Mouse (Mus musculus): Measurements from ENCODE around the gene Gm42742. TPM values are rescaled to one million over a fixed set of nuclear protein-coding genes. Genes with fewer than 3 reads are reported as not detected.

Gm42742 gene
- polyA plus RNA-seq, 1 experiment from 2014 or later = 41.8 TPM

DNA sequence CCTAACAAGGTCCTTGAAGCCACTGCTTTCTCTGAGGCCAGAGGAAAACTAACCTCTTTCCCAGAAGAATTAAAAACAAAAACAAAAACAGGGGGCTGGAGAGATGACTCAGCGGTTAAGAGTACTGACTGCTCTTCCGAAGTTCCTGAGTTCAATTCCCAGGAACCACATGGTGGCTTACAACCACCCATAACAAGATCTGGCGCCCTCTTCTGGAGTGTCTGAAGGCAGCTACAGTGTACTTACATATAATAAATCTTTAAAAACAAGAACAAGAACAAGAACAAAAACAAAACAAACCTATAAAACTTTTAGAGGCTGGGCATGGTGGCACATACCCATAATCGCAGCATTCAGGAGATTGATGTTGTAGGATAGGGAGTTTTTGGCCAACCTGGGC, 24.4 kb downstream of the Gm42742 start:
- no peak for DNase-seq (ENCODE audit: low spot score)
- no peaks in the 10 kb centered on the region for H3K4me1 ChIP-seq (replicated peaks; ENCODE audit: control insufficient read depth, insufficient read depth, low read length)
- H3K9ac ChIP-seq (ENCODE audit: low read length) = no peak overlapping the region
- ATAC-seq (replicated peaks; ENCODE audit: low FRiP score, low TSS enrichment, low read depth) = no peak
- 86% methylated on average over 4 of the region's 4 CpGs for WGBS
- 0 out of 2 replicates have a peak, but pooled peaks cover 5% of the 10 kb centered on the region for H3K9me3 ChIP-seq (ENCODE audit: control insufficient read depth, low read length)
- no peak overlapping the region for H3K4me2 ChIP-seq (ENCODE audit: low read length)
- no peak overlapping the region for H3K27ac ChIP-seq (ENCODE audit: low read depth)
- H3K27me3 ChIP-seq (replicated peaks; ENCODE audit: control insufficient read depth, insufficient read depth, low read length) = no peaks in the 10 kb centered on the region
- no peak overlapping the region for H3K4me3 ChIP-seq (ENCODE audit: low read depth, low read length)
- no peaks in the 10 kb centered on the region for H3K36me3 ChIP-seq (ENCODE audit: control insufficient read depth, insufficient read depth, low read length)

DNA sequence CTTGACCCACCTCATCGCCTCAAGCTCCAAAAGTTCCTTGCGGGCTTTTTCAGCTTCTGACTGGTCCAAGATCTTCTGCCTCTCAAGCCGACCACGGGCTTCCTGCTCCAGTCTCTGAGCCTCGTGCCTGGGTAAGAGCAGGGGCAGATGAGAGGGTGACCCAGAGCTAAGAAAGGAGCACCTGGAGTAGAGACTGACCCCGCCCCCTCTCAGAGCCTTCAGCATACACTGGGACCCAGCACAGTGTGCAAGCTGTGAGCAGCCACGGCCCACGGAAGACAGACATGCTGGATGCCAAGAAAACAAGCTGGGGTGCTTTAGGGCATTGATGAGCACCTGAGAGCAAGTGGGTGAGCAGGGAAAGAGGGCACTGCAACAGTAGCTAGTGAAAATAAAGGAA, 32.1 kb downstream of the Gm42742 start:
- Histone ChIP-seq H3K4me2 (ENCODE audit: low read length) (no peak overlapping the region), H3K27me3 (replicated peaks; ENCODE audit: control insufficient read depth, insufficient read depth, low read length) (no peaks in the 10 kb centered on the region), H3K4me1 (replicated peaks; ENCODE audit: control insufficient read depth, insufficient read depth, low read length) (no peaks in the 10 kb centered on the region), H3K4me3 (ENCODE audit: low read depth, low read length) (no peak overlapping the region), H3K9me3 (ENCODE audit: control insufficient read depth, low read length) (no peaks in the 10 kb centered on the region), H3K36me3 (ENCODE audit: control insufficient read depth, insufficient read depth, low read length) (no peaks in the 10 kb centered on the region), H3K9ac (ENCODE audit: low read length) (no peak overlapping the region), H3K27ac (ENCODE audit: low read depth) (no peak overlapping the region)
- ATAC-seq (replicated peaks; ENCODE audit: low FRiP score, low TSS enrichment, low read depth) = no peak
- WGBS = 62% methylated on average over 8 of the region's 8 CpGs
- no peak for DNase-seq (ENCODE audit: low spot score)

DNA sequence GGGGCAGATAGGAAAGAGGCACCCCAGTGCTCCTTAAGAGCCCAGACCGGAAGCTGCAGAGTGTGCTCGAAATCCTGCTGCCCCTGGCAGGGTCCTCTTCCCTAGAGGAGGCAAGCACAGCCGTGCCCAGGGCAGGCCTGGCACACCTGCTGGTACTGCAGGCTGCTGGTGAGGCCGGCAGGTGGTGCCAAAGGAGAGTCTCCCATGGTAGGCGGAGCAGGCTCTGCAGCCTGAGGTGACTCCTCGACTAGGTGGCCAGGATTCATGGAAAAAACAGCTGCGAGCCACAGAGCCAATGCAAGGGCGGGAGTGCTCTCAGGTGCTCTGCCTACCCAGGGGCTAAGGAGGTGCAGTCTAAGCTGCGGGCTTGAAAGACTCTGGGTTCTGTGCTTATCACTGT, 34.6 kb downstream of the Gm42742 start:
- H3K4me3 ChIP-seq (ENCODE audit: low read depth, low read length) = no peak overlapping the region
- DNase-seq (ENCODE audit: low spot score) = peak; percentile 54
- 47% methylated on average over 9 of the region's 9 CpGs for WGBS
- H3K4me1 ChIP-seq (replicated peaks; ENCODE audit: control insufficient read depth, insufficient read depth, low read length) = no peaks in the 10 kb centered on the region
- no peaks in the 10 kb centered on the region for H3K27me3 ChIP-seq (replicated peaks; ENCODE audit: control insufficient read depth, insufficient read depth, low read length)
- 0 out of 2 replicates have a peak, but pooled peaks cover under 1% of the 10 kb centered on the region for H3K36me3 ChIP-seq (ENCODE audit: control insufficient read depth, insufficient read depth, low read length)
- ATAC-seq (replicated peaks; ENCODE audit: low FRiP score, low TSS enrichment, low read depth) = peak; percentile 62; the same call in 1 of the 2 replicates
- no peak overlapping the region for H3K27ac ChIP-seq (ENCODE audit: low read depth)
- H3K4me2 ChIP-seq (ENCODE audit: low read length) = no peak overlapping the region
- no peak overlapping the region for H3K9ac ChIP-seq (ENCODE audit: low read length)
- H3K9me3 ChIP-seq (ENCODE audit: control insufficient read depth, low read length) = no peaks in the 10 kb centered on the region

DNA sequence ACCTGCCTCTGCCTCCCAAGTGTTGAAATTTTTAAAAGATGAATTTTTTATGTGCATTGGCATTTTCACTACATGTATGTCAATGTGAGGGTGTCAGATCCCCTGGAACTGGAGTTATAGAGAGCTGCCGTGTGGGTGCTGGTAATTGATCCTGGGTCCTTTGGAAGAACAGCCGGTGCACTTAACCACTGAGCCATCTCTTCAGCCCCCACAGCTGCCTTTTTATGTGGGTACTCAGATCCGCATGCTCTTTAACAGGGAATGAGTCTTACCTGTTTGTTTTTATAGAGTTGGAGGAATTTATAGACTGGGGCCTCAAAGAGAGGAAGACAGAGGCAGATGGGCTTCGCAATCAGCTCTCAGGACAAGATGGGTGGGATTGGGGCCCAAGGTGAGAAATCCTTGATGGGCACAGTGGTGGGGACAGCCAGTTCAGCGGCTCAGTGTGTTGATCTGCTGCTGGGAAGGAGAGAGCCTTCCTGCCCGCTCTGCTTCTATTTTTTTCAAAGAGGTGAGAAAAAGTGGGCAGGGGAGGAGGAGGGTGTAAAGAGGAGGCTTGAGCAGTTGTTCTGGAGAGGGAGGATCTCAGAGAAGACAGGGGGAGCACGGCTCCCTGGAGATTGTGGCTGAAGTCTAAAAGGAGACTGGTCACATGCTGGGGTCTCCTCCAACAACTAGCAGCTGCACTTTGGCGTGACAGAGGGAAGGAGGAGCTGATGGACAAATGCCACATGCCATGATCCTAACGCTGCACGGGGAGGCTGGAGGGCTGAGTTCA, 36.0 kb downstream of the Gm42742 start:
- H3K4me2 ChIP-seq (ENCODE audit: low read length) = no peak overlapping the region
- no peaks in the 10 kb centered on the region for H3K27me3 ChIP-seq (replicated peaks; ENCODE audit: control insufficient read depth, insufficient read depth, low read length)
- DNase-seq (ENCODE audit: low spot score) = no peak
- H3K9ac ChIP-seq (ENCODE audit: low read length) = no peak overlapping the region
- no peaks in the 10 kb centered on the region for H3K9me3 ChIP-seq (ENCODE audit: control insufficient read depth, low read length)
- H3K36me3 ChIP-seq (ENCODE audit: control insufficient read depth, insufficient read depth, low read length) = peaks cover 13% of the 10 kb centered on the region
- 38% methylated on average over 10 of the region's 10 CpGs for WGBS
- no peak for ATAC-seq (replicated peaks; ENCODE audit: low FRiP score, low TSS enrichment, low read depth)
- no peak overlapping the region for H3K27ac ChIP-seq (ENCODE audit: low read depth)
- no peaks in the 10 kb centered on the region for H3K4me1 ChIP-seq (replicated peaks; ENCODE audit: control insufficient read depth, insufficient read depth, low read length)
- H3K4me3 ChIP-seq (ENCODE audit: low read depth, low read length) = no peak overlapping the region

DNA sequence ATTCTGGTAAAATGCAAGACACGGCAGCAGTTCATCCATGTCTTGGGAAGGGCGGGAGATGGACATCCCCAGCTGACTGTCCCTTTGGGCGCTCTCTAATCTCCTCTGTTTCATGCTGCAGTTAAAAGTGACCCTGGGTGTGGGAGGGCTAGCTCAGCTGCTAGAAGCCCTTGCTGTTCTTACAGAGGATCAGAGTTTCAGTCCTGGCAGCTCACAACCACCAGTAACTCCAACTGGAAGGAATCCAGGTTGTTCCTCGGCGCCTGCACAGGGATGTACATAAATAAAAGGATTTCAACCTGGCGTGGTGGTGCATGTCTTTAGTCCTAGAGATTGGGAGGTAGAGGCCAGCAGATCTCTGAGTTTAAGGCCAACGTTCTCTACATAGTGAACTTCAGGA, 37.8 kb downstream of the Gm42742 start:
- no peaks in the 10 kb centered on the region for H3K27me3 ChIP-seq (replicated peaks; ENCODE audit: control insufficient read depth, insufficient read depth, low read length)
- WGBS = 71% methylated on average over 7 of the region's 7 CpGs

DNA sequence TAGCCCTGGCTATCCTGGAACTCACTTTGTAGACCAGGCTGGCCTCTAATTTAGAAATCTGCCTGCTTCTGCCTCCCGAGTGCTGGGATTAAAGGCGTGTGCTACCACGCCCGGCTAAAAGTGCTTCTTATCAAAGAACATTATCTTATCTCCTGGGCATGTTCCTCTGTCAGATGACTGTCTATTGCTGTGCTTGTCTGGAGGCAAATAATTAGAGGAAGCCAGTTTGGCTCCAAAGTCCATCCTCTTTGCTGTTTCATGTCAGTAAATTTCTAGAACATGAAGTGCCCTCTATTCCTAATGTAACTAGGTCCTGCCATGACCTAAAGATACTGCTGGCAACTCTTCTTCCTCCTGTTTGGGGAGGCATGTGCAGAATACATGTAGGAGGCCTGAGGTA, 38.8 kb downstream of the Gm42742 start:
- Histone ChIP-seq H3K9me3 (ENCODE audit: control insufficient read depth, low read length) (no peaks in the 10 kb centered on the region), H3K4me2 (ENCODE audit: low read length) (no peak overlapping the region), H3K4me1 (replicated peaks; ENCODE audit: control insufficient read depth, insufficient read depth, low read length) (0 out of 2 replicates have a peak, but pooled peaks cover 3% of the 10 kb centered on the region), H3K27ac (ENCODE audit: low read depth) (no peak overlapping the region), H3K36me3 (ENCODE audit: control insufficient read depth, insufficient read depth, low read length) (peaks cover 35% of the 10 kb centered on the region), H3K4me3 (ENCODE audit: low read depth, low read length) (no peak overlapping the region), H3K27me3 (replicated peaks; ENCODE audit: control insufficient read depth, insufficient read depth, low read length) (no peaks in the 10 kb centered on the region), H3K9ac (ENCODE audit: low read length) (no peak overlapping the region)
- ATAC-seq (replicated peaks; ENCODE audit: low FRiP score, low TSS enrichment, low read depth) = no peak
- WGBS = 78% methylated on average over 4 of the region's 4 CpGs
- no peak for DNase-seq (ENCODE audit: low spot score)

More for the DNA sequence above, 37.8 kb downstream of the Gm42742 start:
- no peaks in the 10 kb centered on the region for H3K4me1 ChIP-seq (replicated peaks; ENCODE audit: control insufficient read depth, insufficient read depth, low read length)
- no peak overlapping the region for H3K9ac ChIP-seq (ENCODE audit: low read length)
- H3K36me3 ChIP-seq (ENCODE audit: control insufficient read depth, insufficient read depth, low read length) = peaks cover 31% of the 10 kb centered on the region
- no peak for DNase-seq (ENCODE audit: low spot score)
- no peak overlapping the region for H3K27ac ChIP-seq (ENCODE audit: low read depth)
- no peak overlapping the region for H3K4me2 ChIP-seq (ENCODE audit: low read length)
- no peak for ATAC-seq (replicated peaks; ENCODE audit: low FRiP score, low TSS enrichment, low read depth)
- H3K4me3 ChIP-seq (ENCODE audit: low read depth, low read length) = no peak overlapping the region
- H3K9me3 ChIP-seq (ENCODE audit: control insufficient read depth, low read length) = no peaks in the 10 kb centered on the region

GRCm38 (mm10) chr7:126981601-126982000, 39.3 kb downstream of the Gm42742 start:
- Histone ChIP-seq H3K27me3 (replicated peaks; ENCODE audit: control insufficient read depth, insufficient read depth, low read length) (no peaks in the 10 kb centered on the region), H3K4me2 (ENCODE audit: low read length) (no peak overlapping the region), H3K27ac (ENCODE audit: low read depth) (no peak overlapping the region), H3K4me3 (ENCODE audit: low read depth, low read length) (no peak overlapping the region), H3K9ac (ENCODE audit: low read length) (no peak overlapping the region), H3K36me3 (ENCODE audit: control insufficient read depth, insufficient read depth, low read length) (peaks cover 35% of the 10 kb centered on the region), H3K9me3 (ENCODE audit: control insufficient read depth, low read length) (no peaks in the 10 kb centered on the region), H3K4me1 (replicated peaks; ENCODE audit: control insufficient read depth, insufficient read depth, low read length) (0 out of 2 replicates have a peak, but pooled peaks cover 5% of the 10 kb centered on the region)
- no peak for DNase-seq (ENCODE audit: low spot score)
- WGBS = 79% methylated on average over 2 of the region's 2 CpGs
- ATAC-seq (replicated peaks; ENCODE audit: low FRiP score, low TSS enrichment, low read depth) = no peak

DNA sequence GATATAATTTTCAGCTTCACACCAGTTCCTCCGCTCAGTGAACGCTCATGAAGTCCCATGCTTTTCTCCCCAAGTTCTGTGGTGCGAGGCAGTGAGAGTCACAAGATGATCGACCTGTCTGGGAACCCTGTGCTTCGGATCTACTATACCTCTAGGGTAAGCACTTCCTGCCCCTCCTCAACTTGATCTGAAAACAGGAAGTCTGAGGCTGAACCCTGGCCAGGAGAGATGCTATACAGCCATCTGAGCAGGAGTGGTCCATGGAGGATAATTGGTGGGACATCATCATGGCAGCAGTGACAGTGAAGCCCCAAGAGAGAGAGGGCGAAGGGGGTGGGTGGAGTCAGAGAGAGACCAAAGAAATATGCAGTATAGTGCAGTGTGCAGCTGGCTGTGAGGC, 42.1 kb downstream of the Gm42742 start:
- Histone ChIP-seq H3K4me2 (ENCODE audit: low read length) (no peak overlapping the region), H3K4me3 (ENCODE audit: low read depth, low read length) (no peak overlapping the region), H3K9me3 (ENCODE audit: control insufficient read depth, low read length) (no peaks in the 10 kb centered on the region), H3K9ac (ENCODE audit: low read length) (no peak overlapping the region), H3K27ac (ENCODE audit: low read depth) (no peak overlapping the region), H3K4me1 (replicated peaks; ENCODE audit: control insufficient read depth, insufficient read depth, low read length) (0 out of 2 replicates have a peak, but pooled peaks cover 5% of the 10 kb centered on the region), H3K27me3 (replicated peaks; ENCODE audit: control insufficient read depth, insufficient read depth, low read length) (no peaks in the 10 kb centered on the region), H3K36me3 (ENCODE audit: control insufficient read depth, insufficient read depth, low read length) (peaks cover 35% of the 10 kb centered on the region)
- ATAC-seq (replicated peaks; ENCODE audit: low FRiP score, low TSS enrichment, low read depth) (no peak), DNase-seq (ENCODE audit: low spot score) (no peak)
- WGBS = 87% methylated on average over 6 of the region's 6 CpGs

Measured in intestine, embryonic 14.5 days (tissue).